8 mouse cellular contexts compared by ENCODE assay signal in genomic region chr9:13246815-13247638, GRCm38 (mm10). TPM values are rescaled to one million over a fixed set of nuclear protein-coding genes. Genes with fewer than 3 reads are reported as not detected.
DNase-seq lines count a peak whose midpoint lies in the region; ATAC-seq lines count a peak whose summit lies in the region.

Gene Ccdc82 (plus strand): TSS chr9:13246955.

- H3K4me1 ChIP-seq in hindbrain, embryonic 12.5 days = peaks cover 23% of the 10 kb centered on the region

- peak within 1 kb of the TSS; percentile 82 for H3K27ac ChIP-seq in hindbrain, embryonic 12.5 days

- peak; percentile 95 for DNase-seq in Muller cell, postnatal 12 days (ENCODE audit: inconsistent ontology term)
- DNase-seq in cerebellum, adult 9-11 months = peak; percentile 94
- peak; percentile 70 to 82 for DNase-seq in frontal cortex, postnatal 10 days (ENCODE audit: low spot score in 2 of 2)
- DNase-seq in layer of hippocampus, postnatal 25 days (ENCODE audit: extremely low spot score in 1 of 2, low spot score in 1 of 2) = peak; percentile 56 to 68
- DNase-seq in lung, postnatal 25 days (ENCODE audit: low spot score) = peak; percentile 92
- DNase-seq in retina, embryonic 14.5 days (ENCODE audit: low spot score) = peak; percentile 91
- DNase-seq in thymus, postnatal 4 days = peak; percentile 98

- H3K9ac ChIP-seq in hindbrain, embryonic 12.5 days = peak within 1 kb of the TSS; percentile 75

- no peaks in the 10 kb centered on the region for H3K36me3 ChIP-seq in hindbrain, embryonic 12.5 days

- H3K27me3 ChIP-seq in hindbrain, embryonic 12.5 days = no peaks in the 10 kb centered on the region

- H3K9me3 ChIP-seq in hindbrain, embryonic 12.5 days (replicated peaks) = no peaks in the 10 kb centered on the region

- WGBS in hindbrain, embryonic 12.5 days = 3% methylated on average over 32 of the region's 39 CpGs

- H3K4me2 ChIP-seq in hindbrain, embryonic 12.5 days (replicated peaks) = peak within 1 kb of the TSS; percentile 88

- peak; percentile 98 for ATAC-seq in hindbrain, embryonic 12.5 days (ENCODE audit: low FRiP score)

- H3K4me3 ChIP-seq in hindbrain, embryonic 12.5 days = peak within 1 kb of the TSS; percentile 63

RNA-seq across cellular contexts. Expression of gene Ccdc82, which starts in this region (rescaled TPM):
- 13.6 and 14.9 TPM in 2 replicates for polyA plus RNA-seq in hindbrain, embryonic 12.5 days (2016; fragmentation: Nextera tagmentation; extraction: Ambion mirVana)
- total RNA-seq in layer of hippocampus, postnatal 25 days (2021) = 10 to 100 TPM; 11.0 to 12.2 TPM

Comparison
In these comparisons a context has a peak if more than half of its experiments do, and no peak if none do; other contexts are left out.
1. Peak in every context shown above with its lines: DNase-seq, ATAC-seq, H3K4me3 ChIP-seq and H3K27ac ChIP-seq.